Mouse (Mus musculus) kidney, adult 2 months (tissue): ENCODE measurements around the gene Col5a3.

Experiments
- CTCF ChIP-seq: fragments of 200-500 bp; conservative IDR thresholded peaks from 2 replicates; pipeline ENCODE4 v1.5.1; 2011; ENCODE audit warnings: low read depth, mild to moderate bottlenecking, control low read depth, low read length, moderate library complexity, mixed read lengths; ENCODE audit not compliant: insufficient read depth, insufficient read length
- POLR2A ChIP-seq: fragments of 200-500 bp; IDR thresholded peaks from one replicate; pipeline ENCODE4 v1.6.1; 2011; ENCODE audit warnings: low read depth, low read length, control low read depth

DNA sequence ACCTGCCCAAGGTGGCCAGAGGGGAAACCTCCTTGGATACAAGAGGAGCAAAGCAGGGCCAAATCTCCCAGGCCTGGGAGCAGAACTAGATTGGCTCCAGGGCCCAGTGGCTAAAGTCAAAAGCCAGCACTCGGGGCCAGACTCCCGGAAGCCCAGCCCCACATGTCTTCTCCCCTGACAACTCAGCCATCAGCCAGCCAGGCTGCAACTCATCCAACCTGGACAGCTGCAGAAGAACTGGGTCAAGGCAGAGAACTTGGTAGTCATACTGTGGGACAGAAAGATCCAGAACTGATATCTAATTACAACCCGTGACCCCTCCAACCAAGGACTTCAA, 9.7 kb downstream of the Col5a3 start:
- TF ChIP-seq CTCF (no peak), POLR2A (no peak)
